Mouse (Mus musculus): ENCODE data around the gene Zscan22. TPM values are rescaled to one million over a fixed set of nuclear protein-coding genes. Genes with fewer than 3 reads are reported as not detected.
A peak's percentile ranks its signal among the peaks of the same experiment; 100 is the strongest.
"Not testable (repeated sequence)": the region's sequence is repeated elsewhere in the genome, so short reads cannot be mapped to it uniquely, and the experiment has no call there.

Gene Zscan22
- polyA plus RNA-seq, 1 experiment from 2014 or later = 4.6 TPM

DNA sequence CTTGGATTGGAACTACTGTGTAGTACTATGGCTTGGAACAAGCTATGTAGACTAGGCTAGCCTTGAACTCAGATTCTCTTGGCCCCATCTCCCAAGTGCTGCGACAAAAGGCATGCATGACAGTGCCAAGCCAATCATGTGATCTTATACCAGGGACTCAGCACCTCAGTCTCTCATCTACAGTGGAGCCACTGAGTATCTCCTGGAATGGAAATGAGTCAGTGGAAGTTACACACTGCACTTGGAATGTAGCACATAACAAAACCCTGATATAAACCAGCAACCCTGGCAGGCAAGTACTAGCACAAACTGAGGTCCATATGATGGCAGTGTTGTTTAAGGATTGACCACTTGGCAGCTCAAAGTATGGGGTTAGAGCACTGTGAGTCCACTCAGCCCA lies 7.5 kb downstream of the Zscan22 start:
- 82% methylated on average over 1 of the region's 1 CpGs for WGBS (ENCODE audit: insufficient replicate concordance)
- H3K27ac ChIP-seq = no peak overlapping the region
- DNase-seq (no peak), ATAC-seq (ENCODE audit: low read depth) (no peak)
- no peaks in the 10 kb centered on the region for H3K27me3 ChIP-seq
- no peak overlapping the region for H3K4me3 ChIP-seq (replicated peaks)
- H3K4me1 ChIP-seq (replicated peaks) = peaks cover 20% of the 10 kb centered on the region
- no peaks in the 10 kb centered on the region for H3K9me3 ChIP-seq (replicated peaks)
- H3K4me2 ChIP-seq = no peak overlapping the region
- no peak overlapping the region for H3K9ac ChIP-seq
- H3K36me3 ChIP-seq = peaks cover 58% of the 10 kb centered on the region

DNA sequence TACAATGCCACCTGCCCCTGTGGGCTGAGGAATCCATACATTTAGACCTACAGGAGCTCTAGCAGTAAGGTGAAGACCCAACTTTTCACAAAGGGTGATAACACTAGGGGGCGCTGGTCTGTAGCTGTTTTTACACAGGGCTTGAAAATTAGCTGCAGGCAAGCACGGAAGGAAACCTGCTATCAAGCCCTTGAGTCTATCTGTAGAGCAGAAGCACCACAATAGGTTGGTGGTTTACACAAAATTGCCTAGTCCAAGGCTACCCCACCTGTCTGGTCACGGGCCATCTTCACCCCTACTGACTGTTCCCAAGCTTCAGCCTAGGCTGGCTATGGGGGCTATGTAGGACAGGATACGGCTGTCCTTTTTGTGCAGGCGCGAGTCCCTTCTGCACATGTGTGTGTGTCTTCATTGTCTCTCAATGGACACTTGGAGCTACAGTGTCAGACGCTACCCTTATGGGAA lies 11.9 kb downstream of the Zscan22 start:
- ATAC-seq (ENCODE audit: low read depth) = peak; percentile 61
- 18% methylated on average over 7 of the region's 7 CpGs for WGBS (ENCODE audit: insufficient replicate concordance)
- Histone ChIP-seq H3K36me3 (peaks cover 41% of the 10 kb centered on the region), H3K9ac (peak overlapping the region; percentile 77), H3K27ac (peak overlapping the region; percentile 91), H3K4me1 (replicated peaks) (peaks cover 13% of the 10 kb centered on the region), H3K27me3 (no peaks in the 10 kb centered on the region), H3K4me3 (replicated peaks) (peak overlapping the region; percentile 69), H3K4me2 (peak overlapping the region; percentile 85), H3K9me3 (replicated peaks) (no peaks in the 10 kb centered on the region)
- DNase-seq = peak; percentile 37

- Histone ChIP-seq H3K9me3 (replicated peaks) (no peaks in the 10 kb centered on the region), H3K27ac (peak overlapping the region; percentile 91), H3K27me3 (no peaks in the 10 kb centered on the region), H3K4me2 (peak overlapping the region; percentile 85), H3K4me3 (replicated peaks) (peak overlapping the region; percentile 69), H3K9ac (peak overlapping the region; percentile 77), H3K36me3 (peaks cover 35% of the 10 kb centered on the region), H3K4me1 (replicated peaks) (peaks cover 13% of the 10 kb centered on the region)
- peak; percentile 60 for DNase-seq
- whole genome bisulfite sequencing (ENCODE audit: insufficient replicate concordance) = 1% methylated on average over 19 of the region's 19 CpGs
- peak; percentile 84 for ATAC-seq (ENCODE audit: low read depth)
These were observed 12.6 kb downstream of the Zscan22 start for GRCm38 (mm10) chr7:12910181-12910668.

DNA sequence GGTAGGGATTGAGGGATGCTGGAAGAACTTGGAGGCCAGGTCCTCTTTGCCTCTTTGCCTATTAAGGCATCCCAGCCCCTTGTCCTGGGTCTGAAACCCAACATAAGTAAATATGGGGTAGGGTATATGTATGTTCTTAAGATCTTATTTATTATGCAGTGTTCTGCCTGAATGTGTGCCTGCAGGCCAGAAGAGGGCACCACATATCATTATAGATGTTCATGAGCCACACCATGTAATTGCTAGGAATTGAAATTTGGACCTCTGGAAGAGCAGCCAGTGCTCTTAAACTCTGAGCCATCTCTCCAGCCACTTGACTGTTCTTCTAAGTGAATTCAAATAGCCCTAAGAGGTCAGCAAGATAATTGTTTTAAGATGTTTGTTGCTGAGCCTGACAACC lies 15.9 kb downstream of the Zscan22 start:
- no peak for DNase-seq
- H3K9me3 ChIP-seq (replicated peaks) = no peaks in the 10 kb centered on the region
- H3K4me2 ChIP-seq = no peak overlapping the region
- H3K27ac ChIP-seq = no peak overlapping the region
- peaks cover 13% of the 10 kb centered on the region for H3K4me1 ChIP-seq (replicated peaks)
- H3K9ac ChIP-seq = no peak overlapping the region
- no peak for ATAC-seq (ENCODE audit: low read depth)
- H3K27me3 ChIP-seq = no peaks in the 10 kb centered on the region
- H3K4me3 ChIP-seq (replicated peaks) = no peak overlapping the region
- peaks cover 2% of the 10 kb centered on the region; the same call in 1 of the 2 replicates for H3K36me3 ChIP-seq

GRCm38 (mm10) chr7:12920495-12920894 lies 22.9 kb downstream of the Zscan22 start:
- H3K9me3 ChIP-seq (replicated peaks); DNase-seq; ATAC-seq (ENCODE audit: low read depth); H3K27ac ChIP-seq; H3K27me3 ChIP-seq: not testable (repeated sequence)
- H3K4me1 ChIP-seq (replicated peaks) = peaks cover 40% of the 10 kb centered on the region
- H3K4me2 ChIP-seq = peak overlapping the region; percentile 89
- WGBS (ENCODE audit: insufficient replicate concordance) = 75% methylated on average over 7 of the region's 8 CpGs
- H3K4me3 ChIP-seq (replicated peaks) = peak overlapping the region; percentile 16; the same call in 1 of the 2 replicates
- peak overlapping the region; percentile 15; the same call in 1 of the 2 replicates for H3K9ac ChIP-seq
- H3K36me3 ChIP-seq = peaks cover 28% of the 10 kb centered on the region

DNA sequence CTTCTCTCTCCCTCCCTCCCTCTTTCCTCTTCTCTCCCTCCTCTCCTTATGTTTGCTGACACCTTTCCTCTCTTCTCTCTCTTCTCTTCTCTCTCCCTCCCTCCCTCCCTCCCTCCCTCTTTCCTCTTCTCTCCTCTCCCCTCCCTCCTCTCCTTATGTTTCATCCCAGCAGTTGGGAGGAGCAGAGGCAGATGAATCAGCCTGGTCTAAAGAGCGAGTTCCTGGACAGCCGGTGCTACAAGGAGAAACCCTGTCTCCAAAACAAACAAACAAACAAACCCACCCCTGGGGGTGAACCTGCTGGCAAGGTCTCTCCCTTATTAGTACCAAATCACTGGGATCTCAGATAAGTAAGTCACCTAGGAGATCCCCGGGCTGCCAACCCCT lies 23.7 kb downstream of the Zscan22 start:
- Histone ChIP-seq H3K27ac (peak overlapping the region; percentile 89), H3K4me3 (replicated peaks) (peak overlapping the region; percentile 78), H3K27me3 (no peaks in the 10 kb centered on the region), H3K4me1 (replicated peaks) (peaks cover 40% of the 10 kb centered on the region), H3K36me3 (peaks cover 36% of the 10 kb centered on the region), H3K9me3 (replicated peaks) (no peaks in the 10 kb centered on the region), H3K9ac (peak overlapping the region; percentile 85), H3K4me2 (peak overlapping the region; percentile 89)
- DNase-seq (no peak), ATAC-seq (ENCODE audit: low read depth) (no peak)
- WGBS (ENCODE audit: insufficient replicate concordance) = 0% methylated on average over 3 of the region's 3 CpGs

- WGBS (ENCODE audit: insufficient replicate concordance) = under 1% methylated on average over 55 of the region's 55 CpGs
- Histone ChIP-seq H3K9me3 (replicated peaks) (no peaks in the 10 kb centered on the region), H3K27ac (peak within 1 kb of the TSS; percentile 89), H3K4me1 (replicated peaks) (peaks cover 42% of the 10 kb centered on the region), H3K4me2 (peak within 1 kb of the TSS; percentile 89), H3K4me3 (replicated peaks) (peak within 1 kb of the TSS; percentile 78), H3K9ac (peak within 1 kb of the TSS; percentile 85), H3K36me3 (peaks cover 42% of the 10 kb centered on the region), H3K27me3 (peaks cover 2% of the 10 kb centered on the region; the same call in 1 of the 2 replicates)
- ATAC-seq (ENCODE audit: low read depth) (peak; percentile 96), DNase-seq (peak; percentile 97)
These were observed 24.3 kb downstream of the Zscan22 start, which contains the start of gene Rps5 for GRCm38 (mm10) chr7:12921705-12922465. Gene Rps5 (plus strand): TSS chr7:12922290.

DNA sequence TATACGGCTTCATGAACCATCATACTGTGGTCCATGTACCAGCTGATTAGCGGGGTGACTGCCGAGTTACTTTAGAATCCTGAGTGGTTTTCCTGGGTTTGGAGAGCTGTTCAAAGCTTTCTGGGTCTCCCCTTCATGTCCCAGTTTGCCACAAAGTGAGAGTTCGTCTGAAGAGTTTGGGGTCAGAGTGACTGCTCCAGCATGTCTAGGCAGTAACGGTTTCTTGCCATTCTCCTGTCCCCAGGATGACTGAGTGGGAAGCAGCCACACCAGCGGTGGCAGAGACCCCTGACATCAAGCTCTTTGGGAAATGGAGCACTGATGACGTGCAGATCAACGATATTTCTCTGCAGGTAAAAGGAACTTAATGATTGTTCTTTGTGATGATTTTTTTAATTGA lies 25.1 kb downstream of the Zscan22 start:
- Histone ChIP-seq H3K36me3 (peaks cover 47% of the 10 kb centered on the region), H3K27ac (peak overlapping the region; percentile 71), H3K9ac (peak overlapping the region; percentile 84), H3K4me2 (peak overlapping the region; percentile 81), H3K4me1 (replicated peaks) (peaks cover 49% of the 10 kb centered on the region), H3K9me3 (replicated peaks) (no peaks in the 10 kb centered on the region), H3K4me3 (replicated peaks) (peak overlapping the region; percentile 78), H3K27me3 (peaks cover 3% of the 10 kb centered on the region)
- under 1% methylated on average over 8 of the region's 8 CpGs for WGBS (ENCODE audit: insufficient replicate concordance)
- no peak for ATAC-seq (ENCODE audit: low read depth)
- no peak for DNase-seq

DNA sequence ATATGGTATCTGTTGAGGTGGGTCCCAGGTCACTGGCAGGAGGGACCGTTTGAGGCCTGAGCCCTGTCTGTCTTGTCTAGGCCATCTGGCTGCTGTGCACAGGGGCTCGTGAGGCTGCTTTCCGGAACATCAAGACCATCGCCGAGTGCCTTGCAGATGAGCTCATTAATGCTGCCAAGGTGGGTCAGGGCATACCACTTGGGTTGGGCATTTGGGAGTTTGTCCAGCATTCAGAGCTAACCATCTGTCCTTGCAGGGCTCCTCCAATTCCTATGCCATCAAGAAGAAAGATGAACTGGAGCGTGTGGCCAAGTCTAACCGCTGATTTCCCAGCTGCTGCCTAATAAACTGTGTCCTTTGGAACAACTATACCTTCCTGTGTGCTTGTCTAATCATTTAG lies 28.7 kb downstream of the Zscan22 start:
- Histone ChIP-seq H3K9me3 (replicated peaks) (no peaks in the 10 kb centered on the region), H3K9ac (no peak overlapping the region), H3K27me3 (peaks cover 19% of the 10 kb centered on the region), H3K36me3 (peaks cover 50% of the 10 kb centered on the region), H3K4me2 (no peak overlapping the region), H3K4me1 (replicated peaks) (peaks cover 47% of the 10 kb centered on the region), H3K4me3 (replicated peaks) (no peak overlapping the region), H3K27ac (no peak overlapping the region)
- 77% methylated on average over 7 of the region's 7 CpGs for WGBS (ENCODE audit: insufficient replicate concordance)
- no peak for ATAC-seq (ENCODE audit: low read depth)
- DNase-seq = no peak

- Histone ChIP-seq H3K27ac (no peak within 1 kb of the TSS), H3K9me3 (replicated peaks) (no peaks in the 10 kb centered on the region), H3K27me3 (peaks cover 19% of the 10 kb centered on the region), H3K36me3 (peaks cover 50% of the 10 kb centered on the region), H3K4me2 (peak within 1 kb of the TSS; percentile 66), H3K4me1 (replicated peaks) (peaks cover 47% of the 10 kb centered on the region), H3K4me3 (replicated peaks) (peak within 1 kb of the TSS; percentile 38), H3K9ac (peak within 1 kb of the TSS; percentile 45)
- 26% methylated on average over 8 of the region's 8 CpGs for WGBS (ENCODE audit: insufficient replicate concordance)
- ATAC-seq (ENCODE audit: low read depth) (peak; percentile 29), DNase-seq (no peak)
These were observed 29.6 kb downstream of the Zscan22 start, which contains the start of gene Rnf225 for GRCm38 (mm10) chr7:12927191-12927680. Gene Rnf225 (plus strand): TSS chr7:12927416.

DNA sequence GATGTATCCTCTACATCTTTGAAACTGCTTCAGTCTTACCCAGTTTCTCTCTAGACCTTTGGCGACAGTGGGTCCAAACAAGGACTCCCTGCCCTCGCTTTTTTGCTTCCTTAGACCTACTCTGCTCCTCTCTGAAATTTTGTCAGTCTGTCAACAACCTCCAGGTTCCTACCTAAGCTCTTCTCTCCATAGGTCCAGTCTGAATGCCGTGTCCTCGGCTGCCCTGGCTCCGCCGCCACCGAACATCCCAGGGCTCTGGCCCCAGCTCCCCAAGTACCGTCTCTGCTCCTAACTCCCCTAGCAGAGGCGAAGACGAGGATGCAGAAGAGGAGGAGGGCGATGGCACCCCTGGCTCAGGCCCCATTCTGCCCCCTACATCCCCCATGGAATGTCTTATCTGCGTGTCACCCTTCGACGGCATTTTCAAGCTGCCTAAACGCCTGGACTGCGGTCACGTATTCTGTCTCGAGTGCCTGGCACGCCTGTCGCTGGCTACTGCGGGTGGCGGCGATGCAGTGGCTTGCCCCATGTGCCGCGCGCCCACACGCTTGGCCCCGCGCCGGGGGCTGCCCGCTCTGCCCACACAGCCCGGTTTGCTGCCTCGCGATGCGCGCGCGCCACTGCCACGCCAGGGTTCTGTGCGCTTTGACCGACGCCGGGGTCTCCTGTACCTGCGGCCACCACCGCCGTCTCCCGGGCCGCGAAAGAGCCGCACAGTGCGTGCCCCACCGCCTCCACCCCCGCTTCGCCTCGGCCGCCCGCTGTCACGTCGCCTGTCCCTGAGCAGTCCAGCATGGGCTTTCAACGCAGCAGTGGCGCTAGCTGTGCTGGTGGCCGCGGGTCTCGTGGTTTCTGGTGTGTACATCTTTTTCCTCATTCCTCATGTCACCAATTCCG lies 30.3 kb downstream of the Zscan22 start:
- H3K36me3 ChIP-seq = peaks cover 47% of the 10 kb centered on the region
- H3K4me2 ChIP-seq = peak overlapping the region; percentile 66
- H3K9me3 ChIP-seq (replicated peaks) = no peaks in the 10 kb centered on the region
- WGBS (ENCODE audit: insufficient replicate concordance) = 5% methylated on average over 65 of the region's 65 CpGs
- peak overlapping the region; percentile 38 for H3K4me3 ChIP-seq (replicated peaks)
- peaks cover 43% of the 10 kb centered on the region for H3K4me1 ChIP-seq (replicated peaks)
- ATAC-seq (ENCODE audit: low read depth) (peak; percentile 54), DNase-seq (no peak)
- H3K27ac ChIP-seq = no peak overlapping the region
- peaks cover 19% of the 10 kb centered on the region for H3K27me3 ChIP-seq
- H3K9ac ChIP-seq = peak overlapping the region; percentile 45

All from liver, embryonic 13.5 days (tissue).